Mouse (Mus musculus) c-Kit-negative CD71-positive TER-119-positive erythroid progenitor cells, embryonic 14.5 days (primary cell): ENCODE measurements around the gene Poc1b.
"Not testable (repeated sequence)": the region's sequence is repeated elsewhere in the genome, so short reads cannot be mapped to it uniquely, and the experiment has no call there.

Experiments used
- DNase-seq: peaks from one replicate; pipeline ENCODE4 v3.0.0-alpha.2; 2013; ENCODE audit warnings: low read depth, low spot score

The Poc1b gene

GRCm38 (mm10) chr10:99156808-99157207, 50.0 kb downstream of the Poc1b start:
- DNase-seq = no peak

GRCm38 (mm10) chr10:99157697-99158096, 50.9 kb downstream of the Poc1b start:
- not testable (repeated sequence) for DNase-seq

- DNase-seq = peak; percentile 8
Measured at GRCm38 (mm10) chr10:99161987-99162582, 55.2 kb downstream of the Poc1b start.

GRCm38 (mm10) chr10:99163002-99163401, 56.2 kb downstream of the Poc1b start:
- no peak for DNase-seq

GRCm38 (mm10) chr10:99164871-99165477, 58.1 kb downstream of the Poc1b start:
- DNase-seq = no peak

- no peak for DNase-seq
Measured at GRCm38 (mm10) chr10:99165751-99166282, 59.0 kb downstream of the Poc1b start.

- no peak for DNase-seq
Measured at GRCm38 (mm10) chr10:99166392-99166791, 59.6 kb downstream of the Poc1b start.

- no peak for DNase-seq
Measured at GRCm38 (mm10) chr10:99168404-99168803, 61.6 kb downstream of the Poc1b start.

- DNase-seq = no peak
Measured at GRCm38 (mm10) chr10:99168840-99169764, 62.3 kb downstream of the Poc1b start.

GRCm38 (mm10) chr10:99169765-99170129, 62.9 kb downstream of the Poc1b start:
- DNase-seq = no peak

GRCm38 (mm10) chr10:99171961-99172497, 65.2 kb downstream of the Poc1b start:
- DNase-seq = no peak

GRCm38 (mm10) chr10:99172906-99173507, 66.2 kb downstream of the Poc1b start:
- no peak for DNase-seq

GRCm38 (mm10) chr10:99176911-99177310, 70.1 kb downstream of the Poc1b start:
- no peak for DNase-seq

- DNase-seq = no peak
Measured at GRCm38 (mm10) chr10:99178118-99178517, 71.3 kb downstream of the Poc1b start.

- DNase-seq = no peak
Measured at GRCm38 (mm10) chr10:99179122-99179521, 72.3 kb downstream of the Poc1b start.

GRCm38 (mm10) chr10:99179566-99179965, 72.7 kb downstream of the Poc1b start:
- no peak for DNase-seq

GRCm38 (mm10) chr10:99181497-99181896, 74.7 kb downstream of the Poc1b start:
- no peak for DNase-seq

GRCm38 (mm10) chr10:99182107-99182506, 75.3 kb downstream of the Poc1b start:
- DNase-seq = no peak

- DNase-seq = no peak
Measured at GRCm38 (mm10) chr10:99188175-99188574, 81.3 kb downstream of the Poc1b start.

- no peak for DNase-seq
Measured at GRCm38 (mm10) chr10:99188656-99189603, 82.1 kb downstream of the Poc1b start.
